Mouse (Mus musculus): ENCODE measurements around the gene Zfp706.
"Not testable (repeated sequence)": the region's sequence is repeated elsewhere in the genome, so short reads cannot be mapped to it uniquely, and the experiment has no call there.

The Zfp706 gene

DNA sequence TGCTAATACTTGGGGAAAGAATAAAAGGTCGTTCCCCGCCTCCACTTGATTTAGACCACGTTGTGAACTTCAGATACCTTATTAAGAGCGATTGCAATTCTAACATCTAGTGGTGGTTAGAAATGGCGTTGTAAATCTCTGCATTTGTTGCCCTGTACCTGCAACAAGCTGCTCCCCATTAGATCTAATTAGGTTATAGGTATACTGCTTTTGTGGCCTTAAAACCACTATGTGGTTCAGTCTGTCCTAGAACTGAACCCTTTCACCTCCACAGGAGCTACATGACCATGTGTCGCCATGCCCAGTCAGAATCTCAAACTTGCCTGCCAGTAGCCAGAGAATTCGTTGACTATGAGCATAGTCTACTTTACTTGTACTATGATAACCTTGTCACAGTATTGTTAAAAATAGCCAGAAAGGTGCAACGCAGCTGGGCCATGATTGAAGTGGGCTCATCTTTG is 416 bp upstream of the Zfp706 start:
- DNase-seq: no peak

DNA sequence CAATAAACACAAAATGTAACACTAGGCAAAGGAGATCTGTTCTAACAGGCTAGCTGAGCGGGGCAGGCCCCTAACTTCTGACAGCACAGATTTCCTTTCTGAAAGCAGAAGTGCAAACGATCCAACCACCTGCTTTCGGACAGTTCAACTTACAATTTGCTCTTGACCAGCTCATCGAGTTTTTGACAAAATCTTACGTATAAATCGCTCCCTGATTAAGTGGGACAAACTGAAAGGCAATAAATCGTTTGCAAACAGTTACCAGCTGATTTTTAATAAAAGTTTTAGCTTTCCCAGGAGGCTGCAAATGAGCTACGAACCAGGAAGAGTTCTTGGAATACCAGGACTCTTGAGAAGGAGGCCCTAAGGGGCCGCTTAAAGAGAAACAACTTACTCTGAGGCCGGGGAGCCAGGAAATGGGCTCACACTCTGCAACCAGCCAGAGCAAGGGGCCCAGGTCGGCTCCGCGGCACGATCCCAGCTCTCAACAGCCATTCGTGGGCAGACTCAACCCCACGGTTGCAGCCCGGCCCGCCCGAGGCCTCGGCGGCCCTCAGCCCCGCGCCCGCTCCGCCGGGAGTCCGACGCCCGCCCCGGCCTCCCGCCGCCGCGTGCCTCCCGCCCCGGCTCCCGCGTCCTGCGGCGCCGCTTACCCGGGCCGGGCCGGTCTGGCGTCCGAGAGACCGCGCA is 953 bp downstream of the Zfp706 start:
- no peak for DNase-seq

DNA sequence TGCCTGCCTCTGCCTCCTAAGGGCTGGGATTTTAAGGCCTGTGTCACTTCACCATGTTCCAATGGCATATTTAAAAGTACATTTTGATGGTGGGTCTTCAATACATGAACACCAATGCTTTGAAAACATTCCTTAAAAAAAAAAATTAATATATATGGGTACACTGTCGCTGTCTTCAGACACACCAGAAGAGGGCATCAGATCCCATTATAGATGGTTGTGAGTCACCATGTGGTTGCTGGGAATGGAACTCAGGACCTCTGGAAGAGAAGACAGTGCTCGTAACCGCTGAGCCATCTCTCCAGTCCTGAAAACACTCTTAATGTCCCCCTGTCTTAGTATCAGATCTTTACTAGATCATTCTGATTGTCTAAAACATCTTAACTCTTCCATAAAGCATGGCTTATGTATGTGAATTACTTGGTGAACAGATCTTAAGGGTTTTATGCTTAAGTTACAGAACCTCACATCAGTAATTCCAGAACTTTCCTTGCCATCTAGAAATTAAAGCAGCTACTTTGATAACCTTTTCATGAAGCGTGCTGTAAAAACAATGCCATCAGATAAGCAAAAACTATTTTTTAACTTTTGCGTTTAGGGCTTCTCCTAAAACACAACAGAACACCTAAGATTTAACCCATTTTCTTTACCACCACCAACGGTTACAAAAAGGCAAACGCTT is 1.6 kb downstream of the Zfp706 start:
- no peak for DNase-seq

- DNase-seq: no peak
Measured at GRCm38 (mm10) chr15:37004858-37005257, 2.7 kb downstream of the Zfp706 start.

DNA sequence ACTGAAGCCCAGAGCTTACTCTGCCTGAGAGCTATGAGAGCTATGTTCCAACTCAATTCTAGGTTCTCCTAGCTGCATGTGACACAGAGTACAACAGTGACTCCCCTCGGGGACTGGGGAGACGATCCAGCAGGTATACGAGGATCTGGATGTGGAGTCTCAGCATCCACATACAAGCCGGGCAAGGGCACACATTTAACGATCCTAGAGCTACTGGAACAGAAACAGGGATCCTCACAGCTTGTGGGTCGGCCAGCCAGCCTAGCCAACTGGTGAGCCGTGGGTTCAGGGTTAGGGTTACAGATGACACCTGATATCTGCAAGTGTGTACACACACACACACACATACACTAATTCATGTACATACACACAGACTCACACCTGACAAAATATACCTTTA is 5.3 kb downstream of the Zfp706 start:
- no peak for DNase-seq

DNA sequence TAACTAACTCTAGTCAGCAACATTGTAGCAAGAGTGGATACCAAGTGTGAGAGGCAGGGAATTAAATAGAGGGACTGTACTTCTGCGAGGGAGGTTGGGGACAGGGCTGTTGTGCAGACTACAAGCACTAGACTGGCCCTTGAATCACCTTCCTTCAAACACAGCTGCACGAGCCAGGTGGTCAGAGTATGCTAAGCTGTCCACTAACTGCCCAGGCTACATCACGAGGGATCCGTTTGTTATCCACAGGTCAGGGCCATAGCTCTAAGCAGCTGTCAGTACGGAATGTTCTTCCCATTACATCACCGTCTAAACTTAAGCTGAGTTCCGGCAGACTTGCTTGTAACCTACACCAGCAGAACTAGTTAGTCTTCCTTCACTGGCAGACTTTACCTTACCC is 8.0 kb downstream of the Zfp706 start:
- DNase-seq: not testable (repeated sequence)

- no peak for DNase-seq
Measured at GRCm38 (mm10) chr15:36995166-36995565, 12.4 kb downstream of the Zfp706 start.

- no peak for DNase-seq
Measured at GRCm38 (mm10) chr15:36994665-36995064, 12.9 kb downstream of the Zfp706 start.

- no peak for DNase-seq
Measured at GRCm38 (mm10) chr15:36993435-36994178, 14.0 kb downstream of the Zfp706 start.

DNA sequence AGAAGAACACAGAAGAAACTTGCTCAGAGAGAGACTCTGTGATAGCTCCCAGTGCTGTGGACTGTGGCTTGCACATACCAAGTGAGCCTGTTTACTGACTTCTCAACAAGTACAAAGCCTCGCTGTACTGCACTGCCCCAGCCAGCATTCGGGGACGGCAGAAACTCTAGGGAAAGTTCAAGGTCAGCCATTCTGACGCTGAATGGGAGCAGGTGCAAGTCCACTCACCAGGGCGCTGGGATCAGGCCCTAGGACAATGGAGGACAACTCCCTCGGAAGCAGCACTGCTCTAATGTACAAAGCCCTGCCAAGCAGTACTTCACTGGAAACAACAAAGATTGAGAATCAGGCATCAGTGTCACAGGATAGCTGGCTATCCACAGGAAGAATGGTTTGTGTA is 16.2 kb downstream of the Zfp706 start:
- no peak for DNase-seq

DNA sequence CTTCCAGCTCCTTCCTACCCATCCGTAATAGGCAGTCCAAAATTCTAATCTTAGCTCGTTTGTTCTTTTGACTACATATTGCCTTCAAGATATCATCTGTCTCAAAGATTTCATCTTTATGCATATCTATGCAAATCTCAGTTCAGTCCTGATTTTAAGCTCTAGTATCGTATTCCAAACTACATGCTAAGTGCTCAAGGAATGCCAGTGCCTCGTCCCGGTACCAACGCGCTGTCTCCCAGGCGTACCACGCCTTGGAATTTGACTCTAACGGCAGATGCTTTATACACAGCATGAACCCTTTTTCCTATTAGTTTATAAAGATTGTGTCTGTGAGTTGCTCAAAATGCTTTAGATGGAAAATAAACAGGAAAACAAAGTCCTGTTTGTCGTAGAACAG is 17.7 kb downstream of the Zfp706 start:
- no peak for DNase-seq

DNA sequence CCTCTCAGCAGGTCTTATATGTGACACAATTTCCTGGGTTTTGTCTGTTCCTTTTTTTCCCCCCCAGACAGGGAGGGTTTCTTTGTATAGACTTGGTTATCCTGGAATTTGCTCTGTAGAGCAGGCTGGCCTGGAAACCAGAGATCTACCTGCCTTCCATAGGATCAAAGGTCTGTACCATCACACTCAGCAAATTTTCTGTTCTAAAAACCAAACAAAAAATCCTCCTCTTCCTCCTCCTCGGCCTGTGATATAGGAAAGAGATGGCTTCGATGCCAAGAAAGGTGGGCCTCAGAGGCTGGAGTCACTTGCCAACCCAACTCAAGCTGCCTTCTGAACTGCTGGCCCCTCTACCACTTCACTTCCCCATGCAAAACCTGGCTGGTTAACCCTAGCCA is 18.9 kb downstream of the Zfp706 start:
- no peak for DNase-seq

DNA sequence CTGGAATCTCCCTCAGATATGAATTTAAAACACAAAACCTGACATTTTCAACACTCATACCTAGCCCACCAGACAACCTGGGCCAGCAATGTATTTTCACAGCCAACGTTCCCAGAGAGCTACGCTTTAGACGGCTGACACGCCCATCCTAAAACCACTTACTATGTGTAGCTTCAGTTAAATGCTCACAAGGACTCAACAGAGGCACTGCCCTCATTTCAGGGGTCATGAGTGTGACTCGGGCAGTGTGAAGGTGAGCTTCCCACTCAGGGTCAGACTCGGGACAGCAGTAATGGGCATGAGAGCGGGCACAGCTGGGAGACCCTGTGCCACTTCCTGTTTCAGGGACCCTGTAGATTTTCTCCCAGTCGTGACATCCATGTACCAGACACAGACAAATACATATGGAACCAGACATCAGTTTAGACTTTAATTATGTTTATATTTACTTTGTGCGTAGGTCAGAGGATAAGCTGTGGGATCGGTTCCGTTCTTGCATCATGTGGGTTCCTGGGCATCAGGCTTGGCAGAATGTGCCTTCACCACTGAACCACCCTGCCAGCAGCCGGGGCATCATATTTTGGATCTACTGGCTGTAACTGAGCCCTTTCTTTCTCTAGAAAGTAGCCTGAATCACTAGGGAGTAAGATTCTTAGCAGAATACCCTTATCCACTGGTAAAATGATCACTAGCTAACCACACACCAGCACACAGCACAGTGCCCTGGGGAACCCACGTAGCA is 19.4 kb downstream of the Zfp706 start:
- no peak for DNase-seq

DNA sequence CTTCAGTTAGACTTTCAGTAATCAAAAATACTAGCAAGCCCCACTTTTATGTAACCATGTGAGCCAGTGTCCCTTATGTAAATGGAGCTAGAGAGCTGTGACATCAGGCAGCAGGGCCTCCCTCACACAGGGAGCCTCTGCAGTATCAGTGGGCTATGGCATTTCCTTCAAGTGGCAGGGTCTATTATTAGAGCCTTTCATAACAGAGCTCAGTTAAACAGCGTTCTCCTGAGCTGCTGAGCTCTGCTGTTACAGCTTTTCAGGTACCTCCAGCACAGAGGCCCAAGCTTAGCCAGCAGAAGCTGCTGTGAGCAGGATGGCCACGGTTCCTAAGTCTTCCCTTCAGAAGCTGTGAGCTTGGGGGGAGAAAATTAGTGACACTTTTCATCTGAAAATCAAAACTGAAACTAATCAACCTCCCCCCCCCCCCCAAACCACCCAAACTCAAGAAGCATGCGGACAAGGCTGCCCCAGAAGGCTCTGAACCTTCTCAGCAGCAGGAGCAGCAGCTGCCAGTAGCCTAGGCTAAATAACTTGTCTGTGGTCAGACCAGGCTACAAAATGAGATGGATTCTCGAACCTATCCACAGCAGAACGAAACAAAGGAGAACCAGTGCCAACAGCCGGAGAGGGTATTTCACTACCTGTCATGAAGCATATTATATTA is 20.2 kb downstream of the Zfp706 start:
- DNase-seq: no peak

- no peak for DNase-seq
Measured at GRCm38 (mm10) chr15:36985567-36985925, 22.0 kb downstream of the Zfp706 start.

GRCm38 (mm10) chr15:36984921-36985566 is 22.5 kb downstream of the Zfp706 start:
- no peak for DNase-seq

DNA sequence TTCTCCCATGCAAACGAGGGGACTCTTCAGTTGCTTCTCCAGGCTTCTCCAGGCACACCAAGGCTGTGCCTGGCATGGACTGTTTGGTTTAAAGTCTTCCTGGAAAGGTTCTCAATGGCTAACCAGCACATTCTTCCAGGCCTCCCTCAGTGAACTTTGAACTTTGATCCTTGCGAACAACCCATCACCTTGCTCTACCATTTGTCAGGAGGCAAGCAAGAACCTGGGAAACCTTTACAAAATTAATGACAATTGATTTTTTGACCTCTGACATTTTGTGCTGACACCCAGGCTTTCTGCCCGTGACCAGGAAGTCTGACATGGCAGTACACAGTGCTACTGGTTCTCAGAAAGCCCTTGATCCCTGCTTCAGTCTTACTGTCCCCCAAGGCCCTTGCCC is 24.1 kb downstream of the Zfp706 start:
- peak; percentile 94 for DNase-seq

DNA sequence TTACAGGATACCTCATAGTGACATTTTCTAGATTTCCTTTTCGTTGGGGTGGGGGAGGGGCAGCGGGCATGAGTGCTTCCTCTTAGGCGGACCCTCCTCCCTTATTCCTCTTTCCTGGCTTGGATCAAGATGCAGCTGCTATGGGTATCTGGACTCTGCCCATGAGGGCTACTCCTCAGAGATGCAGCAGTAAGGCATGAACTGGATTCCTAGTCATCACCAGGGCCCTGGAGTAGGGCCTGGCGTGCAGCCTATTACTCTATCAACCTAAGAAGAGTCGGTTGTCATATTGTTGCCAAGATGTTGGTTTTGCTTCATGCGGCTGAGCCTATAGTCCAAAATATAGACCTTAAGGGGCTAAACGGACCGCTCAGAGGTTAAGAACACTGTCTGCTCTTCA is 27.3 kb downstream of the Zfp706 start:
- DNase-seq: no peak

DNA sequence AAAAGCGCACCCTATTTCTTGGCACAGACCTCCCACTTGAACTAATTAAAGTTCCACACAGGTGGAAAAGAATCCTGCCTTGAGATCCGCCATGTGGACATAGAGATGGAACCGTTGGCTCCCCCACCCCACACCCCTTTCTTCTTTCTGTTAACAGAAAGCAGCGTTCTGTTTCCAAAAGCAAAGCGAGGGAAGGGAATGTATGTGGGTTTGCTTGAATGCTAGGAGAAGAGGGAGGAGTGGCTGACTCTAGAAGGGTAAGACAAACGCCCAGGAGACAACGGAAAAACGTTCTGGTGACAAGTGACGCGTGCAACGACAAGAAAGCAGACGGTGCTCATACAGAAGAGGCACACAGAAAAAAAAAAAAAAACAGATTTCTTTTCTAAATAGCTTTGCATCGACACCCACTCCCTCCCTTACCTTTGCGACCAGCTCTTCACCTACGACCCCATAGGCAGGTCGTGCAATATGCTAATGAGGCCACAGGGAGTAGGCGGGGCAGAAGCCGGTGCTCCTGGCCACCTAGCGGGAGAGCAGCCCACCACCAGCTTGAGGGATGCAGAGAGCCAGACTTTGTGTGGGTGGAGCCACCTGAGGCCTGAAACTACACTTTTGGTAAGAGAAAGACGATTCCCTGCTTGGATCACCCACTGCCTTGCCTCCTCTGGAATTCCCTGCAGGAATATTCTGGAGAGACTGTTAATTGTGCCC is 27.9 kb downstream of the Zfp706 start:
- DNase-seq: no peak

DNA sequence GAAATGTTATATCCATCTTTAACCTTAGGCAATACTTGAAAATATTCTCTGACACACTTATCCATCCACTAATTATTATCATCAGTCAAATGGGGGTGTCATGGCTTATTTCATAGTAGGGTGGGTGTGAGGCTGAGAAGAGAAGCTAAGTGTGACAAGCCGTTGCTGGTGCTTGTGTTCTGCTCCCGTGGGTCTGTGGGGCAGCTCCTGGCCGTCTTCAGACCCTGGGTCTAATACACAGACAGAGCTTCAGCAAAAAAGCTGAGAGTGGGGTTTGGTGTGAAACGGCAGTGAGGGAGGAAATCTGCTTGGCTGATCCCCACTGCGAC is 28.4 kb downstream of the Zfp706 start:
- DNase-seq: no peak

- DNase-seq: no peak
Measured at GRCm38 (mm10) chr15:36977823-36978222, 29.8 kb downstream of the Zfp706 start.

DNA sequence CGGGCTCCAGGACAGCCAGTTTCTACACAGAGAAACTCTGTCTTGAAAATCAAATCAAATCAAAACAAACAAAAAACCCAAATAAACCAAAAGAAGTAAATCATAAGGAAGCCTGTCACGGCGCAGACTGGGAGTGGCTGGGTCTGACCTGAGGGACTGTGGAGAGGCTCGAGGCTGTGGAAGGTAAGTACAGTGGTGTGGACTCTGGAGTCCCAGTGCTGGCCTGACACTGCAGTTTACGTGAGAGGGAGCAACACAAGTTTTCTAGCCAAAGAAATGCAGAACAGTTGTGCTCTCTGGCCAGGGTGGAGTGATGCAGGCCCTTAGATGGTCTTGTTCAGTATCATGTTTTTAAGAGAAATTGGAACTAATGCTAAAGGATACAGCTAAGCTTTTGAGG is 31.9 kb downstream of the Zfp706 start:
- no peak for DNase-seq

All from kidney, adult 9 months (tissue).